Mouse (Mus musculus) ovary, postnatal 14 days (tissue): ENCODE measurements around the gene Abtb1.

Experiments used
- DNase-seq: peaks from one replicate; pipeline ENCODE4 v3.0.0; 2022; ENCODE audit warnings: low spot score

Gene Abtb1

GRCm38 (mm10) chr6:88829579-88829978 is 12.2 kb downstream of the Abtb1 start:
- no peak for DNase-seq

GRCm38 (mm10) chr6:88828206-88829009 is 13.4 kb downstream of the Abtb1 start:
- DNase-seq = no peak

- DNase-seq = no peak
Measured at GRCm38 (mm10) chr6:88827395-88828205, 14.2 kb downstream of the Abtb1 start.

GRCm38 (mm10) chr6:88826965-88827364 is 14.8 kb downstream of the Abtb1 start:
- no peak for DNase-seq

GRCm38 (mm10) chr6:88826545-88826944 is 15.2 kb downstream of the Abtb1 start:
- peak; percentile 51 for DNase-seq

- no peak for DNase-seq
Measured at GRCm38 (mm10) chr6:88826088-88826487, 15.7 kb downstream of the Abtb1 start.

GRCm38 (mm10) chr6:88824183-88824582 is 17.6 kb downstream of the Abtb1 start:
- DNase-seq = no peak

GRCm38 (mm10) chr6:88821901-88822300 is 19.9 kb downstream of the Abtb1 start:
- DNase-seq = no peak

- no peak for DNase-seq
Measured at GRCm38 (mm10) chr6:88821294-88821693, 20.5 kb downstream of the Abtb1 start.

- DNase-seq = no peak
Measured at GRCm38 (mm10) chr6:88820853-88821252, 20.9 kb downstream of the Abtb1 start.

GRCm38 (mm10) chr6:88816913-88817312 is 24.9 kb downstream of the Abtb1 start:
- DNase-seq = no peak

- no peak for DNase-seq
Measured at GRCm38 (mm10) chr6:88815489-88815888, 26.3 kb downstream of the Abtb1 start.

GRCm38 (mm10) chr6:88815036-88815435 is 26.7 kb downstream of the Abtb1 start:
- no peak for DNase-seq

GRCm38 (mm10) chr6:88813832-88814231 is 28.0 kb downstream of the Abtb1 start:
- DNase-seq = no peak

- DNase-seq = no peak
Measured at GRCm38 (mm10) chr6:88812886-88813285, 28.9 kb downstream of the Abtb1 start.

GRCm38 (mm10) chr6:88811880-88812400 is 29.8 kb downstream of the Abtb1 start:
- DNase-seq = no peak

- DNase-seq = no peak
Measured at GRCm38 (mm10) chr6:88811396-88811795, 30.4 kb downstream of the Abtb1 start.

- no peak for DNase-seq
Measured at GRCm38 (mm10) chr6:88810291-88810690, 31.5 kb downstream of the Abtb1 start.

- no peak for DNase-seq
Measured at GRCm38 (mm10) chr6:88809091-88810037, 32.4 kb downstream of the Abtb1 start.

- no peak for DNase-seq
Measured at GRCm38 (mm10) chr6:88804966-88805577, 36.7 kb downstream of the Abtb1 start.

- DNase-seq = no peak
Measured at GRCm38 (mm10) chr6:88803957-88804695, 37.7 kb downstream of the Abtb1 start.
